Mouse (Mus musculus): ENCODE results near the gene Ccdc150.
A peak's percentile ranks its signal among the peaks of the same experiment; 100 is the strongest.

GRCm38 (mm10) chr1:54380978-54381914 lies 130.8 kb downstream of the Ccdc150 start:
- TF ChIP-seq POLR2A (IDR thresholded peaks at IDR 0.05; ENCODE audit: borderline replicate concordance, extremely low read depth, insufficient read depth, insufficient read length, poor library complexity, severe bottlenecking) = no peak
- TF ChIP-seq CTCF (IDR thresholded peaks at IDR 0.05; ENCODE audit: borderline replicate concordance, extremely low read depth, insufficient read depth, insufficient read length) = peak; percentile 62; the same call in 1 of the 2 replicates

Measured in brain, embryonic 14.5 days (tissue).